Mouse (Mus musculus) mouse trophoblast stem cell (cell line): Measurements from ENCODE around the gene Tecr.
"Not testable (repeated sequence)": the region's sequence is repeated elsewhere in the genome, so short reads cannot be mapped to it uniquely, and the experiment has no call there.

Experiments used
- in situ Hi-C, 2 experiments: fragments of 300-500 bp; cut with MseI, MboI; formaldehyde crosslinking; loops; 2 replicates in 1 of 2; 3 replicates in 1 of 2; pipeline ENCODE4 v1.15.1; 2025

Gene Tecr

GRCm38 (mm10) chr8:83582226-83582625 is 25.5 kb downstream of the Tecr start:
- in situ Hi-C loops, result no loop called here

- in situ Hi-C loops, result no loop called here
Observed at GRCm38 (mm10) chr8:83580826-83581225, 26.9 kb downstream of the Tecr start.

GRCm38 (mm10) chr8:83579676-83580075 is 28.1 kb downstream of the Tecr start:
- in situ Hi-C loops, result no loop called here

GRCm38 (mm10) chr8:83578131-83579055 is 29.4 kb downstream of the Tecr start:
- in situ Hi-C loops, result no loop called here

GRCm38 (mm10) chr8:83577384-83577791 is 30.4 kb downstream of the Tecr start:
- in situ Hi-C loops, result no loop called here

- in situ Hi-C loops, result no loop called here
Observed at GRCm38 (mm10) chr8:83576921-83577320, 30.9 kb downstream of the Tecr start.

GRCm38 (mm10) chr8:83576516-83576895 is 31.3 kb downstream of the Tecr start:
- in situ Hi-C loops, result no loop called here

- in situ Hi-C loops, result no loop called here
Observed at GRCm38 (mm10) chr8:83575561-83576515, 31.9 kb downstream of the Tecr start.

- in situ Hi-C loops, result no loop called here
Observed at GRCm38 (mm10) chr8:83574631-83575315, 33.0 kb downstream of the Tecr start.

GRCm38 (mm10) chr8:83573140-83573875 is 34.5 kb downstream of the Tecr start:
- in situ Hi-C loops, result no loop called here

- in situ Hi-C loops, result no loop called here
Observed at GRCm38 (mm10) chr8:83572246-83572812, 35.4 kb downstream of the Tecr start.

- in situ Hi-C loops, result no loop called here
Observed at GRCm38 (mm10) chr8:83571791-83572190, 36.0 kb downstream of the Tecr start.

GRCm38 (mm10) chr8:83571001-83571340 is 36.8 kb downstream of the Tecr start:
- in situ Hi-C loops, result not testable (repeated sequence)

- in situ Hi-C loops, result no loop called here
Observed at GRCm38 (mm10) chr8:83570272-83571000, 37.3 kb downstream of the Tecr start.

GRCm38 (mm10) chr8:83569165-83569564 is 38.6 kb downstream of the Tecr start:
- in situ Hi-C loops, result no loop called here

GRCm38 (mm10) chr8:83568755-83569154 is 39.0 kb downstream of the Tecr start:
- in situ Hi-C loops, result no loop called here

GRCm38 (mm10) chr8:83568128-83568527 is 39.6 kb downstream of the Tecr start:
- in situ Hi-C loops, result no loop called here

- in situ Hi-C loops, result no loop called here
Observed at GRCm38 (mm10) chr8:83567668-83568067, 40.1 kb downstream of the Tecr start.

- in situ Hi-C loops, result no loop called here
Observed at GRCm38 (mm10) chr8:83566469-83567395, 41.0 kb downstream of the Tecr start, which contains the start of gene Ndufb7. TSS of gene Ndufb7 (plus strand) at chr8:83566671.
